Mouse (Mus musculus): Measurements from ENCODE around the gene Trpm3.
A peak's percentile ranks its signal among the peaks of the same experiment; 100 is the strongest.

Gene Trpm3

DNA sequence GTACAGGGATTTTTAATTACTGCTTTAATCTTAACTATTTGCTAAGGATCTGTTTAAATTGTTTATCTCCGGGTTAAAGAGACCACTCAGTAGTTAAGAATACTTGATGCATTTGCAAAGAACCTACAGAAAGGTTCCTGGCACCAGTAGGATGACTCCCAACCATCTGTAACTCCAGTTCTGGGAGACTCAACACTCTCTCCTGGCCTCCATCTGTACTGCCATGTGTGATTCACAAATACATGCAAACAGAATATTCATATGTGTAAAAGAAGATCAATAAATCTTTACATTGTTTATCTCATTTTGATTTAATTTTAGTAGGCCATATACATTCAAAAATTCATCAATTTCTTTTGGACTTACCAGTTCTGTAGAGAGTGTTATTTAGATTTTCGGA is 731.0 kb downstream of the Trpm3 start:
- DNase-seq, result no peak

DNA sequence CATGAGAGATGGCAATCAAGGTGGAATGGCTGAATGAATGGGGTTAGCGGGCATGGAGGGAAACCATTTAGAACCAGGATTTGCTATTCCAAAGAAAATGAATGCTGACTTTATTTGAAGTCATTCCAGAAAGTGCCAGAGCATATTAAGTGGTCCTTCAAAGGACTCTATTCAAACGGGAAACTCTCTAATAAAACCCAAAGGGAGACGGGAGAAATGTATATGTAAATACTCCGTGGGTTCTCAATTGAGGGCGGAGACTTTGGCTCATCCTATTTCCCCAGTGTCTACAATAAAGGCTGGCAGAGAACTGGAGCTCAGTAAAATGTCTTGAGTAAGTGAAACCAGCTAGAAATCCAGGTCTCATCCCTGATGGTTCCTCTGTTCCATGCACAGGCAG is 733.6 kb downstream of the Trpm3 start:
- no peak for DNase-seq

DNA sequence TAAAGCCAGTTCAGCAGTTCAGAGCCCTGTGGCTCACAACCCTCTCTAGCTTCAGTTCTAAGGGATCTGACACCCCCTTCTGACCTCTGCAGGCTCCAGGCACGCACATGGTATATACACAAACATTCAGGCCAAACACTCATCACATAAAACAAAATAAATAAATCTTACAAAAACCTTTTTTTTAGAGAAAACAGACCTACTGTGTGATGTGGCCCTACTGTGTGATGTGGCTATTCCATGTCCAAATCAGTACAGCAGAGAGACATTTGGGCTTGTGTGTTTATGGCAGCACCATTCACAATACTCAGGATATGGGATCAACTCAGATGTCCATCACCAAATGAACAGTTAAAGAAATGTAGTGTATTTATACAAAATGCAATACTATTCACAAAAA is 741.4 kb downstream of the Trpm3 start:
- DNase-seq, result no peak

DNA sequence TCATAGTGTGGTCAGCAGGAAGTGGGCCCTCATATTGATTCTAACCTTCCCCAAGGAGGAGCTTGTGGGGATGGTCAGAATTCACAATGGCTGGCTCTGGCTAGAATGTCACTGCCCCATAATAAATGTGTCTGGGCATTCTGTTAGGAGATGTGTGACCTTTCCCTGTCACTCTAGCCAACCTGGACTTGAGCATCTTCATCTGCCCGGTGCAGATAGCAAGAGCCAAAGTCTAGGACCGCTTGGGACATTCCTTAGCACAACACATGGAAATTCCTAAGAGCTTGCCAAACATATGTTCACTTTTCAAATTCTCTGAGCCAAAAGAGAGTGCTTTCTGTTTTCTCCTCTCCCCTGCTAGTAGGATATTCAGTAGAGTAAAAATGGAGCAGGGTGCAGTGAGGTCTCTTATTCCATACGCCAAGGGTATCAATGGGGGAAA is 743.8 kb downstream of the Trpm3 start:
- no peak for DNase-seq

DNA sequence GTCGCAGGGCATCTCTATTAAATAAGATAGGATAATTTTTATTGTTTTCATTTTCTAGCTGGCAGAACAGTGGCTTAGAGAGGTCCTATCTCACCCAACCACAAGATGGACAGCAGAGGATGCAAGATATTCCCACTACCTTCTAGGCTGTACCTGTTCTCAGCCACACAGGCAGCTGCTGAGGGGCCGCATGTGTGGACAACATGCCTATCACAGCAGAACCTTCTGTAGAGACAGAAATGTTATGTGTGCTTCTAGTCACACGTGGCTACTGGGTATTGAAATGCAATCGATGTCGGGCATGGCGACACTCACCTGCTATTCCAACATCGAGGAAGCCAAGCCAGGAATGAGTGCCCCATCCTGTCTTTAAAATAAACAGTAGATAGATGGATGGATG is 744.3 kb downstream of the Trpm3 start:
- no peak for DNase-seq

DNA sequence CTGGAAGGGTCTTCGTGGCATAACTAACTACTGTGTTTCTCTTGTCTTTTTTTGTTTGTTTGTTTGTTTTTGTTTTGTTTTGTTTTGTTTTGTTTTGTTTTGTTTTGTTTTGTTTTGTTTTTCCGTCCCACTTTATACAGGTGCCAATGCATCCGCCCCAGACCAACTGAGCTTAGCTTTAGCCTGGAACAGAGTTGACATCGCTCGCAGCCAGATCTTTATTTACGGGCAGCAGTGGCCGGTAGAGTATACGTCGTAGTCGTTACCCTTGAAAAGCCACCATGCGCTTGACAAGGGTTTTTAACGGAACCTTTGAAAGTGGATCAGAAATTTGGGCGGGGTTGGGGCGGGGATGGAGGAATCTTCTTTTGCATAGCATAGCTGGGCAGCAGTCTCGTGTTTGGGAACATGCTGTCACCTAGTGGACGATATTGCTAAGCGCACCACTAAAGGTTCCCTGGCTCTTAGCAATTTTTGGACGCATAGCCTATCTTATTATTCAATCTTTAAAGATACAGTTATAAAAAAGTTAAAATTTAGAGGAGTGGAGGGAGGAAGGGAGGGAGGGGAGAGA is 745.0 kb downstream of the Trpm3 start:
- no peak for DNase-seq

DNA sequence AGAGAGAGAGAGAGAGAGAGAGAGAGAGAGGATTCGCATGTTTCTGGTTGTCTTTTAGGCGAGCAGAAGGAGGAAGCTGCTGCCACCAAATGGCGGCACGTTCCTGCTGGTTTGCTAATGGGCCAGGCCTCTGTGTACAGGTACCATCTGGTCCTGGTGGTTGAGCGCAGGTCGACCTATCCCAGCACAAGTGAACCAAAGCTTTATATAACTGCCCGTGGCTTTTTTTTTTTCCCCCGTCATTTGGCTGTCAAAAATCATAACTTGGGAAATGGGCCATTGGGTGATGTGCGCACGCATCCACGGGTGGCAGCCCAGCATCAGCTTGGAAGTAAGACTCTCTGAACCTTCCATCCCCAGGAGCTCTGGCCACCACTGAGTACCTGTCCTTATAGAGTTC is 745.5 kb downstream of the Trpm3 start:
- DNase-seq, result no peak

DNA sequence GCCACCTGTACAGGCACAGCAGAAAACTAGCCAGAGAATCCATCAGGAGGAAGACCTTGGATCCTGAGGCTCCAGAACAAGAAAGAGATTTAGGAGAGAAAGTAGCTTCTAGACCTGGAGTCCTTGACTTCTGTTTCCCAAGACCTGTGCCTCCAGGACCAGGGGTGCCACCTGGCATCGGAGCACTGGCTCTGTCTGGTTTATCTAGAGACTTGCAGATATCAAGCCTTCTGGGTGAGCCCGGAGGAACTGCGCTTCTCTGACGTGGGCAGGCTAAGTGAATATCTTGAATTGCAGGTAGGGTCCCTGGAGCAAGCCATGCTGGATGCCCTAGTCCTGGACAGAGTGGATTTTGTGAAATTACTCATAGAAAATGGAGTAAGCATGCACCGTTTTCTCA is 746.2 kb downstream of the Trpm3 start:
- DNase-seq, result no peak

DNA sequence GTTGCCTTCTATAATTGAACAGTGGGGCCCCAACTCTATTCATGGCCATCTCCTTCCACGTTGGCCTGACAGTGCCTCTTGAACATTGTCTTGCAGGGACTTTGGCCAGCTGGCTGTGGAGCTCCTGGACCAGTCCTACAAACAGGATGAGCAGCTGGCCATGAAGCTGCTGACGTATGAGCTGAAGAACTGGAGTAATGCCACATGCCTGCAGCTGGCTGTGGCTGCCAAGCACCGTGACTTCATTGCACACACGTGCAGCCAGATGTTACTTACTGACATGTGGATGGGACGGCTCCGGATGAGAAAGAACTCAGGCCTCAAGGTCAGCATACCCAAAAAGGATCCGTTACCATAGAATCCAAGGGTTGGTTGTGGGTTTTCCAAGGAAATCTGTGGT is 763.0 kb downstream of the Trpm3 start:
- DNase-seq, result no peak

DNA sequence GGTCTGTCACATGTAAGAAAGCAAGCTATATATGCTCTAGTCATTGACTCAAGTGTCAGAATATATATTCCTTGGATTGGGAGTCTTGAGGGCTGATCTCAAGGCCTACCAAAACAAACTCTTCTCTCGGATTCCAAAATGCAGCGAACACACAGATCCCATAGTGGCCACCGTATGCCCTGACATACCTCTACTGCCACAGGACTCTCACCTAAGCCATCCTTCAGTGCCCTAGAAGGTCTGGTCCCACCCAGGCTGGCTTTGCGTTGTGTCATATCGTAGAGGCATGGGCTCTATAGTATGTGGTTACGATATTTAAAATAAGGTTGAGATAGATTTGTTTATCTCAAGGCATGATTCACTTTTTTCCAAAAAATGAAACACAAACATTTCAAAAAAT is 763.5 kb downstream of the Trpm3 start:
- DNase-seq, result no peak

DNA sequence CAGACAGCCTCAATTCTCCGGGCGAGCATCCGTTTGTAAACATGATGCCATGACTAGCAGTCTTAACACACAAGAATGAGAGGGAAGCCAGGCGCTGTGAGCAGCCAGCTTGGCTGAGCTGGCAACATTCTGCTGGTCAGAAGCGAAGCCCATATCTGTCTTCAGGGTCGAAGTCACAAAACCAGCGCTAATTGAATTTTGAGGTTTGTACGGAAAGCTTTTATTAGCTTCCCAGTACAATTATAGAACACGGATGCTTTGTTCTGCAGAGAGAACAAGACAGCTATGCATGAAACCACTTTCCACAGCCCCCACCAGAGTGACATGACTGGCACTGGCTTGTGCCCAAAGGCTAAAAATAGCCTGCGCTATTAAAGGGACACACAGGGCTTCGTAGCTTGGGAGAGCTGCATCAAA is 766.2 kb downstream of the Trpm3 start:
- no peak for DNase-seq

DNA sequence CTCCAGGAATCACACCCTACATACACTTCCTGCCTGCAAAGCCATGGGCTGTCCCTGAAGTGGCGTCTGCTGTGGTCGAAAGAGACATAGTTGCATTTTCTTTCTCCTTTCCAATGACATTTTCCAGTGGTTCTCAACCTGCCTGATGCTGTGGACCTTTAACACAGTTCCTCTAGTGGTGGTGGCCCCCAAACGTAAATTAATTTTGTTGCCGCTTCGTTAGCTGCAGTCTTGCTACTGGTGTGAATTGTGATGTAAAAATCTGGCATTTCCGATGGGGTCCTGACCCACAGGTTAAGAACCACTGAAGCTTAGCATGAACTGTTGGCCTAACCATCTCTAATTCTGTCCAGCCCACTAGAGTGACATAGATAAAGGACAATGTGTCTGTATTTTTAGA is 771.8 kb downstream of the Trpm3 start:
- DNase-seq, result no peak

DNA sequence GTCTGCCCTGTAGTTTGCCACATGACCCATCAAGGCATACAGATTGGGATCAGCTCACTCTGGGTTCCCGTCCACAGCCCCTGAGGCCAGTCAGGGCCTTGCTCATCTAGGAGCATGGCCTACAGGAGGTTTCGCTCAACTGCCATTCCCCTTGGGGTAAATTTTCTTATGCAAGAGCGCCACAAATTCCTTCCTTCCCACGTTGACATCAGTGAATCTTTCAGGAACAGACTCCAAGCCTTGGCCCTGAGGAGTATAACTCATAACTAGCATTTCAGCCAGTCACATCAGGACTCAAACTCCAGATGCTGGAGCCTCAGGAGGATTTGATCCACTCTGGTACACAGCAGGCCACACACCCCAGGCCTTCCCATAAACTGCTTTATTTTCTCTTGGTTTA is 774.1 kb downstream of the Trpm3 start:
- no peak for DNase-seq

DNA sequence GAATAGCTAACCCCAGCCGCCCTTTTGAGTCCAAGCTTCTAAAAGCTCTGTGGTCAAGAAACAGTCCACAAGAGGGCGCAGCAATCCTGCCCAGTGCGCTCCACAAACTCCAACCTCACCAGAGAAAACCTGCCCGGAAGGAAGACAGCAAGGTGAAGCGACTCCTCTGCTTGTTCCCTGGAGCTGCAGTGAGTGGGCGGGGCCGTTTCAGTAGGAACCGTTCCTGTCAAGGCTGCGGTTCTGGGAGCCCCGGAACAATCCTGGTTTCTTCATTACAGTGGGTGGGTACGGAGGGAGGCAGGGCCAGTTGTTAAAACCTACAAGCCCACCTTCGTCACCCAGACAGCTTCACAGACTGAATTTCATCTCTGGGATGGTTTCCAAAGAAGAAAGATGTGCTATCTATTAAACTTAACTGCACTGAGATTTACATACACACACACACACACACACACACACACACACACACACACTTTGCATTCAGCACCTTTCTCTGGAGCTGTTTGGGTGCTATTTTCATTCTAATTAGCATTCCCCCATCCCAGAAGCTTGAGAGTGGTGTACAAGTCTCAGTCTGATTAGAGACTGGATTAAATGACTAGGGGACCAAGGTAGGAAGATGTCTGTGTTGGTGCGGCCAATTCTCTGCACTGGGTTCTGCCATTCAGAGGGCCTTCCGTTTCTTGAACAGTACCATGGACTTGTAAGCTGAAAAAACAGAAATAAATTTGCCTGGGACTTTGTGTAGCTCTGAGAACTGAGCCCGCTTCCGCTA is 777.2 kb downstream of the Trpm3 start:
- peak; percentile 50 for DNase-seq

DNA sequence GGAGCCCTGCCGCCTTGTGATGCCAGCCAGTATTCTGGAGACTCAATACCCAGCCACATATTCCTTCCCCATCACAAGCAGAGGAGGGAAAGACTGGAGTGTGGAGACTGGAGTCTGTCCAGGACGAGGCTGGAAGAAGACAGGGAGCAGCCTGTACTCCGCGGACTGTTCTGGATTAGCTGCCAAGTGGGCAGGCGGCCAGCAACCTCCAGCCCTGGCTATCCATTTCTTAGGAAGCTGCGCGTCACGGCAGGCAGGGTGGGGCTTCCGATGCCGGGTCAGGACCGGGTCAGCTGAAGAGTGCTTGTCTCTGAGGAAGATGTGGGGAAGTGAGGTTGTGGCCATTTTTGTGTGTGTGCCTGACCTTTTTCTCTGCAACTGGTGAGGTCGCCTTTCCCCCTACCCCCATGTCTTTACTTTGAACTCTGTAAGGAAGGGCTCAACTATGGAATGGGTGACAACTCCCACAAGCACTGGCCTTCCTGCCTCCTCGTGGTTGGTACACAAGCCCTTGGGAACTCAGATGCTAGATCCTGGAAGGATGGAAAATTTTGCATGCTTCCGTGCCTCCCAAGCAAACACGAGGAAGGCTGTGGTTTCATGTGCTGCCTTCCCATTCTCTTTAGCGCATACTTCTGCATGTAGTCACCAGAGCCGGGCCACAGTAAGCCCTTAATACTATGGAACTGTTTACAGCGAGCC is 777.9 kb downstream of the Trpm3 start:
- peak; percentile 4 for DNase-seq

DNA sequence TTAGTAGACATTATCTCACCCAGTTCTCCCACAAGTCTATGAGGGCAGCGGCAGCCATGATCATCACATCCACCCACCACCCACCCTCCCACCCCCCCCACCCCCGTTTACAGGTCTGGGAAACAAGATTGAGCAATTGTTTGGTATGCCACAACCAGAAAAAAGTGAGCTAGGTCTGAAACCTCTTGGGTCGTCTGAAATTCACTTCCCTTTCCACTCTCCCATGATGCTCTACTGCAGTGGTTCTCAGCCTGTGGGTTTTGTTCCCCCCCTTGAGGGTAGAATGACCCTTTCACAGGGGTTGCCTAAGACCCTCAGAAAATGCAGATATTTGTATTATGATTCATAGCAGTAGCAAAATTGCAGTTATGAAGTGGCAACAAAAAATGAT is 778.5 kb downstream of the Trpm3 start:
- no peak for DNase-seq

DNA sequence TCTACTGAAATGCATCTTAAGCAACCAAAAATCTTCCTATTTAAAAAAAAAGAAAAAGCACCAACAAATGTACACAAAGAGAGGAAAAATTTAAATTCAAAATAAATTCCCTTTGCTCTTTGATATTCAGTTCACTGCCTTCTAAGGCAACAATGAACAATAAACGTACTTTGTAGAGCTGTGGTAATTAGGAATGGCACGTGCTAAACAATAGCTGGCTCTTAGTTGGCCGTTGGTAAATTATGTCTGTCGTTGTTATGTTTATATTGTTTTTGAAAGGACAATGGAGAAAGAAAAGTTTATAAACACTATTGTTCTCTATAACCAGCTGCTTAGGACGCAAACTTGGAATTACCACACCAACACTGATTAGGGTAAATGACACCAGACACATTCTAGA is 782.1 kb downstream of the Trpm3 start:
- DNase-seq, result no peak

DNA sequence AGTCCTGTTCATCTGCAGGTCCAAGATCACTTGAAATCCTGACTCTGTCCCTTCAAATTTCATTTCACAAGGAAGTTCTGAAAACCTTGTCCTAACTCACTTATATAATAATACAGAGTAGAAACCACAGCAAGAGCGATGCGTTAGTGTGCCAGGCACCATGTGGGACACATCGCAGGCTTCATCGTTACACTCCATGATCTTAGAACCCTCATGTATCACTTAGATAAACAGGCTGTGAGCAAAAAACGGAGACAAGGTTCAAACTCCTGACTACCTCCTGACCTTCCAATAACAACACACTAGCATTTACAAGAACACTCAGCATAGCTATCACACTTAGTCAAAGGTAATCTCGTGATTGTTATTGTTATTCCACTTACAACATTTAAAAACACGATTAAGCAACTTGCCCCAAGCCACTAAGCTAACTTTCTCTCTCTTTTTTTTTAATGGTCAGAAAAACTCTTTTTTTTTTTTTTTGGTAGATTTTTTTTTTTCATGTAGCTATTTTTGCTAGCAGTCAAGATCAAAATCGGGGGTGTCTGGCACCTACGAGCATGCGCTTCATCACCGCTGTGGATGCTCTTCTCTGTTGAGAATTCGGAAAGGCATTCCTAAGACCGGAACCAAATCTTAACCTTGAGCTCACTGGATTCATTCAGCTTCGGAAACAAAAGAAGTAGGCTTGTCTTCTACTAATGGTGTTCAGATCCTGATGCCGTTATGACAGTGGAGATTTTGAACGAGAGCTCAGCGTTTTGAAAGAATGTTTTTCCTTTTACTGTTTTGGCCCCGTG is 784.2 kb downstream of the Trpm3 start:
- DNase-seq, result no peak

DNA sequence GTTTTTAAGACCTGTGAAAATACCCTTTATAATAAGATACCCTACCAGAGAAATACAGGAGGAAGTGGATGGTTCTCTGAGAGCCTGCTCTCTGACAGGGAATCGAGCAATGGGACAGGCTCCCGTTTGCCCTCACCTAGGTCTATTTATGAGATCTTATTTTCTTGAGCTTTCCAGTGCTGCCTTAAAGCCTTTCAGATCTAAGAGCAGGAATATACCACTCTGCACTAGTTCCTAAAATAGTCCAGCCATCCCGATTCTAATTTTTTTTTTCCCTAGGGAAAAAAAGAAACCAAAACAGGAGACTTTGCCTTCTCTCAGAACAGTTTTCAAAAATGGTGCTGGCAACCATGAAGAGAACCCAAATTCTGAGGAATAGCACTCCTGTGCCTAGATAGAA is 786.4 kb downstream of the Trpm3 start:
- no peak for DNase-seq

DNA sequence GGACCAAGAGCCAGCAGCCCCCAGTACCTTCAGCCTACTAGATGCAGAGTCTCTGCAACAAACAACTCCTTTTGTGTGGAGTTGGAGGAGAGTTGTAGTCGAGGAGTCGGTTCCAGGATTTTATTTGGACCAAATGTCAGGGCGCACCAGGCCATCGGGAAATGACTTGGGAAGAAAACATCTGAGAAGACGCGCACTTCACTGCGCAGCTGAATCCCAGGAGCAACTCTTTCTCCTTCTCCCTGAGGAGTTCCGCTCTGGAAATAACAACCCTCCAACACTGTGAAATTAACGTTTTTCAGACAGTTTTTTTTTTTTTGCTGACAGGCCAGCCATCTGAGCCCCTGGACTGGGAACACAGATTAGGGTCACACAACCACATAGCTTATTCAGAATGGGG is 787.9 kb downstream of the Trpm3 start:
- DNase-seq, result no peak

DNA sequence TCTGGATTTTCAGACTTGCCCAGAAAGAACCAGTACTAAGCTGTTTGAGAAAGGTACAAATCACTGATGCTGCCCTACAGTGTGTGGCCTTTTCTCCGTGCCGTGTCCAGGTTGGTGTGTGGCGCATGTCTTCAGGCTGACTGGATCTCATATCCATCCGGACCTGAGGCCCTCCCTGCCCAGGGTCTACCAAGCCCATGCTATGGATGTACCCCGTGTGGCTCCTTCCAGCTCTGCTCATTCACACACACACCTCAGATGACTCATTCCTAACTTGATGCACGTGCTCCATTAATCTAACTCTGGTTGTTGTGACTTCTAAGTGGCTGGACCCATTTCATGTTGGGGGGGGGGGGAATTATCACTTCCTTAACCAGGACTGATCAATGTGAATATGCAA is 789.5 kb downstream of the Trpm3 start:
- no peak for DNase-seq

DNA sequence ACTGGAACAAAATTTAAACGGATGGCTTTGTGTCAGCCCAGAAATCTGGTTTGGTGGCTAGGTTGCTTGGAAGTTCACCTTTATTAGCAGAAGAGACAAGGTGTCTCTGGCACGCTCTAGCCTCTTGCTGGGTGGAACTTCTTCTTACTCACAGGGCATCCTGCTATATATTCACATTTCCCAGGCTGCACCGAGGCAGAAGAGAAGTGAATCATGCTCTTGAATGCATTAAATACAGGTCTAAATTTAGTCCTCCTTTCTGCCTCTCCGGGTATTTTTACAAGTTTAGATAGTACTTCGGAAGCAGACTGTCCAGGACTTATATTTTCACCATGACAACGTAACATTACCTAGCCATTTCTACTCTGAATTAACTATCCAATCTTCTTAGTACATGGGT is 790.9 kb downstream of the Trpm3 start:
- no peak for DNase-seq

DNA sequence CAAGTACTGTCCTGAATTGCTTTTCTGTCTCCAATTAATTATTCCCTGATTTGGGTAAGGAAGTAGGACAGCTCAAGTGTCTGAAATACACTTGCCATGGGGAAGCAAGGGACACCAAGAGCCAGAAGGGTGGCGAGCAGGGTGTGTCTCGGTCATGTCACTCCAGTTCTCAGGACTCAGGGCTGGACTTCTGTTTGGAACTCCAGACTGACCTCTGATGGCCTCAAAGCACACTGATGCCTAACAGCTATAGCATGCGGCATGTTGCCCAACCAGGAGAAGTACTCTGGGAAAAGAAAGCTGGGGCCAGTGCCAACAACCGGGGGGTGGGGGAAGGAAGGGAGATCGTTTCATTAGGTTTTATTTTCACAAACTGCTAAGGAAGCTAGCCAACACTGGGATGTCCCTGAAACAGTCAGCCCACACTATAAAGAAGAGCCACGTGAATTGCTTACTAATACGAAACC is 791.6 kb downstream of the Trpm3 start:
- DNase-seq, result no peak
